Mouse (Mus musculus) midbrain, embryonic 10.5 days (tissue): Measurements from ENCODE around the gene Gpn2. TPM values are rescaled to one million over a fixed set of nuclear protein-coding genes. Genes with fewer than 3 reads are reported as not detected.

Source experiments
- DNase-seq: peaks from one replicate; pipeline ENCODE4 v3.0.0-alpha.2; 2017; ENCODE audit warnings: low spot score
- H3K27ac ChIP-seq: fragments of 300-500 bp; sonication (generic); replicated peaks from 2 replicates; pipeline ENCODE4 v1.5.1; 2016; ENCODE audit warnings: mild to moderate bottlenecking
- H3K27me3 ChIP-seq: fragments of 300-500 bp; sonication (generic); 2 replicates; pipeline ENCODE4 v1.6.1; 2016; ENCODE audit warnings: low read depth, mild to moderate bottlenecking; ENCODE audit not compliant: poor library complexity, severe bottlenecking
- H3K36me3 ChIP-seq: fragments of 300-500 bp; sonication (generic); 2 replicates; pipeline ENCODE4 v1.6.1; 2016; ENCODE audit warnings: mild to moderate bottlenecking, moderate library complexity
- H3K4me1 ChIP-seq: fragments of 300-500 bp; sonication (generic); 2 replicates; pipeline ENCODE4 v1.6.1; 2016
- H3K4me3 ChIP-seq: fragments of 300-500 bp; sonication (generic); 2 replicates; pipeline ENCODE4 v1.5.1; 2016; ENCODE audit warnings: mild to moderate bottlenecking, moderate library complexity
- H3K9me3 ChIP-seq: fragments of 300-500 bp; sonication (generic); replicated peaks from 2 replicates; pipeline ENCODE4 v1.6.1; 2016; ENCODE audit warnings: mild to moderate bottlenecking
- whole genome bisulfite sequencing: fragments of 180-500 bp; shearing (Covaris S2); methylation state at CpG from one replicate; pipeline ENCODE4 v1.1.7; 2016; 5-methylcytosine and 5-hydroxymethylcytosine counted together
- microRNA-seq: library from miRNA; unstranded; fragments of <30 nt; microRNA quantifications from one replicate; pipeline ENCODE4, GENCODE M21; 2017
- polyA plus RNA-seq: library from polyadenylated mRNA; unstranded; fragments of >200 nt; fragmentation: Nextera tagmentation; extraction: Ambion mirVana; gene quantifications from 2 replicates; pipeline ENCODE4 v1.2.1, GENCODE M21; 2016

The Gpn2 gene
- polyA plus RNA-seq, 1 experiment from 2014 or later: 27.9 TPM

- Histone ChIP-seq H3K27ac (no peak overlapping the region), H3K36me3 (peaks cover 18% of the 10 kb centered on the region), H3K9me3 (no peaks in the 10 kb centered on the region), H3K4me1 (peaks cover 42% of the 10 kb centered on the region), H3K4me3 (no peak overlapping the region), H3K27me3 (0 out of 2 replicates have a peak, but pooled peaks cover 3% of the 10 kb centered on the region)
- DNase-seq: no peak
- 92% methylated on average over 8 of the region's 8 CpGs for WGBS
Observed at GRCm38 (mm10) chr4:133630326-133630920, 46.3 kb downstream of the Gpn2 start.

GRCm38 (mm10) chr4:133631071-133631768, 47.1 kb downstream of the Gpn2 start:
- Histone ChIP-seq H3K36me3 (peaks cover 10% of the 10 kb centered on the region), H3K9me3 (no peaks in the 10 kb centered on the region), H3K27ac (no peak overlapping the region), H3K27me3 (0 out of 2 replicates have a peak, but pooled peaks cover 3% of the 10 kb centered on the region), H3K4me1 (peaks cover 34% of the 10 kb centered on the region), H3K4me3 (no peak overlapping the region; the same call in 1 of the 2 replicates)
- no peak for DNase-seq
- 87% methylated on average over 14 of the region's 14 CpGs for WGBS

GRCm38 (mm10) chr4:133631769-133632411, 47.7 kb downstream of the Gpn2 start:
- Histone ChIP-seq H3K36me3 (peaks cover 4% of the 10 kb centered on the region), H3K4me1 (peaks cover 29% of the 10 kb centered on the region), H3K27ac (no peak overlapping the region; the same call in 1 of the 2 replicates), H3K9me3 (no peaks in the 10 kb centered on the region), H3K27me3 (0 out of 2 replicates have a peak, but pooled peaks cover 3% of the 10 kb centered on the region), H3K4me3 (peak overlapping the region; percentile 93)
- no peak for DNase-seq
- 49% methylated on average over 9 of the region's 9 CpGs for WGBS

GRCm38 (mm10) chr4:133632483-133633327, 48.5 kb downstream of the Gpn2 start:
- Histone ChIP-seq H3K4me1 (peaks cover 27% of the 10 kb centered on the region), H3K27ac (peak overlapping the region; percentile 87), H3K4me3 (peak overlapping the region; percentile 93), H3K36me3 (no peaks in the 10 kb centered on the region), H3K9me3 (no peaks in the 10 kb centered on the region), H3K27me3 (0 out of 2 replicates have a peak, but pooled peaks cover 3% of the 10 kb centered on the region)
- DNase-seq: no peak
- WGBS: 2% methylated on average over 56 of the region's 69 CpGs

- WGBS: 8% methylated on average over 47 of the region's 47 CpGs
- Histone ChIP-seq H3K4me1 (peaks cover 27% of the 10 kb centered on the region), H3K36me3 (no peaks in the 10 kb centered on the region), H3K9me3 (no peaks in the 10 kb centered on the region), H3K27ac (peak overlapping the region; percentile 87), H3K4me3 (peak overlapping the region; percentile 93), H3K27me3 (0 out of 2 replicates have a peak, but pooled peaks cover 3% of the 10 kb centered on the region)
- DNase-seq: peak; percentile 88
Observed at GRCm38 (mm10) chr4:133633332-133634042, 49.3 kb downstream of the Gpn2 start.

- 83% methylated on average over 5 of the region's 5 CpGs for WGBS
Observed at GRCm38 (mm10) chr4:133634043-133634410, 49.9 kb downstream of the Gpn2 start.

More at GRCm38 (mm10) chr4:133634043-133634410, 49.9 kb downstream of the Gpn2 start:
- H3K27ac ChIP-seq: no peak overlapping the region
- 0 out of 2 replicates have a peak, but pooled peaks cover 3% of the 10 kb centered on the region for H3K27me3 ChIP-seq
- no peak for DNase-seq
- H3K4me1 ChIP-seq: peaks cover 27% of the 10 kb centered on the region
- H3K9me3 ChIP-seq: no peaks in the 10 kb centered on the region
- no peaks in the 10 kb centered on the region for H3K36me3 ChIP-seq
- H3K4me3 ChIP-seq: 0 out of 2 replicates have a peak overlapping the region, but pooled peaks have one; percentile 93

Small RNAs within 50 kb of the gene (microRNA-seq; reads per million reads assigned to microRNA genes)
- gene Gm23158: not detected

Other genes starting within 250 kb of the Gpn2 start
- gene Wdtc1, start 230.9 kb upstream of the Gpn2 start, polyA plus RNA-seq: 19.2 and 20.0 TPM in 2 replicates
- gene Slc9a1, start 214.7 kb upstream of the Gpn2 start, polyA plus RNA-seq: 8.3 and 8.6 TPM in 2 replicates
- 0.58 and 0.86 TPM in 2 replicates for gene Tent5b, start 104.2 kb upstream of the Gpn2 start, polyA plus RNA-seq
- gene Trnp1, start 85.8 kb upstream of the Gpn2 start, polyA plus RNA-seq: 0.68 and 1.0 TPM in 2 replicates
- gene Kdf1, start 65.4 kb upstream of the Gpn2 start, polyA plus RNA-seq: 0.87 and 1.3 TPM in 2 replicates
- gene Nudc, start 38.4 kb upstream of the Gpn2 start, polyA plus RNA-seq: 450 and 503 TPM in 2 replicates
- gene Nr0b2, start 31.0 kb upstream of the Gpn2 start, polyA plus RNA-seq: 0.17 TPM in 1 of 2 replicates, not detected in the other
- 8.9 and 10.9 TPM in 2 replicates for gene Gpatch3, start 9.6 kb upstream of the Gpn2 start, polyA plus RNA-seq
- gene Sfn, start 17.8 kb downstream of the Gpn2 start, polyA plus RNA-seq: 7.8 and 9.9 TPM in 2 replicates
- gene Zdhhc18, start 65.8 kb downstream of the Gpn2 start, polyA plus RNA-seq: 3.0 and 3.1 TPM in 2 replicates
- 18.7 and 19.5 TPM in 2 replicates for gene Pigv, start 88.3 kb downstream of the Gpn2 start, polyA plus RNA-seq
- gene Arid1a, start 172.4 kb downstream of the Gpn2 start, polyA plus RNA-seq: 32.7 and 34.5 TPM in 2 replicates